Mouse (Mus musculus): ENCODE results near the gene Il13.

- peak; percentile 74 for TF ChIP-seq CTCF (conservative IDR thresholded peaks at IDR 0.05; ENCODE audit: low read length)
- no peak for TF ChIP-seq NANOG (IDR thresholded peaks at IDR 0.05; ENCODE audit: borderline replicate concordance, low read length)
Measured at GRCm38 (mm10) chr11:53632122-53632733, 2.3 kb downstream of the Il13 start.

All from E14TG2a.4 (cell line).